Mouse (Mus musculus): ENCODE results near the gene Dmac2.
A peak's percentile ranks its signal among the peaks of the same experiment; 100 is the strongest.
"Not testable (repeated sequence)": the region's sequence is repeated elsewhere in the genome, so short reads cannot be mapped to it uniquely, and the experiment has no call there.

Gene Dmac2

DNA sequence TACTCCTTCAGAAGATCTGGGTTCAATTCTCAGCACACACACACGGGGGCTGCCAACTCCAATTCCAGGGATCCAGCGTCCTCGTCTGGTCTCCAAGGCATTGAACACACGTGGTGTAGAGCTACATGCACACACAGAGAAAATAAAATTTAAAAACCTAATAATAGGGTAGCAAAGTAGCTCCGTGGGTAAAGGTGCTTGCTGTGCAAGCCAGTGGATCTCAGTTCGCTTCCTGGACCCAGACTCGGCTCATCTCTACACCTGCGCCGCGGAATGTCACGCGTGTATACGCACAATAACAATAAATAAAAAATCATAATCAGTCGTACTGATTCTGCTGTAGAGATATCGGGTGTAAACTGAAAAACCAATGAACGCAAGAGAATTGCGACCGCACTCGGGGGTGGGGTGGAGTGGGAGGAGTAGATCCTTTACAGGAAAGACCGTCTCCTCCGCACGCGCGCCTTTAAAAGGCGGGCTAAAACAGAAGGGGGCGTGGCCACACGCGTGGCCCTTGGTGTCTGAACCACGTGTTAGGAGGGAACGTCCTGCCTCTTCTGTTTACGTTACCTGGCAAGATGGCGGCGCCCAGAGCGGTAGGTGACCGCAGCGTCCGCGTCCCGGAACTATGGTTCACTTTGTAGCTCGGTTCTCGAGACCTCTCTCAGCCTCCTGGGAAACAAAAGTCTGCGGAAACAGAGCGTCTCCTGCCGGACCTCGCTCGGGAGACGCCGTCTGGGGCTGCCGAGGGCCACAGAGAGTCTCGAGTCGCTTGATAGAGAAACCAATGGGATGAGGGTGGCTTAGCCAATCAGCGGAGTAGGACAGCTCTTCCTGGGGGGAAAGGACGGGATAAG lies at the start of gene Dmac2:
Gene Dmac2 (plus strand): TSS at position 550 of the 857 bp plus-strand sequence.
- peak; percentile 95 for DNase-seq (ENCODE audit: low spot score)

DNA sequence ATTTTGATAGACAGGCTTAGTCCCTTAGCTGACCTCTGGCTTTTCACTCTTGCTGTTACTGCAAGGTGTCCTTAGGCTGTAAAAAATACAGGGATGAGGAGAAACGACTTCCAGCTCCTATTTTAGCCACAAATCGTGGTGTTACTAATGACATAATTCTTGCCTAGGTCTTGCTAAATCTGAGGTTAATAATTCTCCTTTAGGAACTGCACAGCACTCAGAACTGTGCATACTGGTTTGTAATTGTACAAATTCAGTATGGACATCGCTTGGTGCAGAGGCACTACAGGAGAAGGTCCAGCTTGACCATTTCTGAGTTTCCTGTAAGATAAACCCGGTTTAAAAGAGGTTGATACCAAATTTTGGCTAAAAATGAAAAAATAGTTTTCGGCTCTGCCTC lies 45.4 kb upstream of the Dmac2 start:
- DNase-seq (ENCODE audit: low spot score), result not testable (repeated sequence)

DNA sequence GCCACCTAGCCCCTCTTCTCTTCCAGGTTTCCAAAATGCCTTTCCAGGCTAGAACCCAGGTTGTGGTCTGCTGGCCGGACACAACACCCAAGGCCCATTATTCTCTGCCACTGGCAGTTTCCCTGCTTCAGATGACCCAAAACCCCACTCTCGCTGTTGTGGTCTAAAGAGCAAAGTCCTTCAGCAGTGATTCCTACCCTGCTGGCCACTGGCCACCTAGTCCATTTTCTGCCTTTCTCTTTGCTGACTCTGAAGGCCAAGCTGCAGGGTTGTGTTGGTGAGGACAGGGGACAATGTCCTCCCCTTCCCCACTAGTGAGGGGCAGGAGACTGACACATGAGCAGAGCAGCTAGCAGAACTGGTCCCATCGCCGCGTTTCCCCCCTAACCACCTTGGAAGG lies 44.1 kb upstream of the Dmac2 start:
- no peak for DNase-seq (ENCODE audit: low spot score)

GRCm38 (mm10) chr7:25575870-25576269 lies 43.3 kb upstream of the Dmac2 start:
- DNase-seq (ENCODE audit: low spot score), result peak; percentile 51

- DNase-seq (ENCODE audit: low spot score), result not testable (repeated sequence)
These were observed 42.9 kb upstream of the Dmac2 start for GRCm38 (mm10) chr7:25576308-25576707.

DNA sequence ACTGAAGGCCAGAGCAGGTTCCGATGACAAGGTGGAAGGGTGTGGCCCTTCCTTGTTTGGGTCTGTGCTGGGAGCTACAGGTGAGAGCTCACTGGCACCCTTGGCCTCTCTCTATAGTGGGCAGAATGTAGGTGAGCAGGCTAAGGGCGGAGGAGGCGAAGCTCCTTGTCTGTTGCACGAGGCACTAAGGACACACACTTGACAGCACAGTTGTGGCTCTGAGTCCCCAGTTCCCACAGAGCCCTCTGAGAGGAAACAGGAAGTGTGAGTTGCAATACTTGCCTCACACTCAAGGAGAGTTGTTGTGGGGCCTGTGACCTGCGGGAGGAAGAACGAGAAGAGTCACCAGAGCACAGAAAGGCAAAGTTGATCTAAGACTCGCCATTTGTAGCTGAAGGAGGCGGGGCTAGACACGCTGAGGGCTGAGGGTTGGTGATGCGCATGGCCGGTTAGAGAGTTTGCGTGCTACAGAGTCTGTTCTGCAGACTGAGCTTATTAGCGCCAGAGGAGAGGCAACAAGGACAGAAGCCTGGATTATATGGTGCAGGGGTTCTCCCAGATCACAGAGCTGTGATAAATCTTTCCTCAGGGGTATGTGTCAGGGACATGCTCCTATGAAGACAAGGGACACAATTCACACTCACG lies 42.3 kb upstream of the Dmac2 start:
- DNase-seq (ENCODE audit: low spot score), result not testable (repeated sequence)

- no peak for DNase-seq (ENCODE audit: low spot score)
These were observed 39.8 kb upstream of the Dmac2 start for GRCm38 (mm10) chr7:25579441-25579840.

GRCm38 (mm10) chr7:25582301-25582810 lies 36.9 kb upstream of the Dmac2 start:
- no peak for DNase-seq (ENCODE audit: low spot score)

GRCm38 (mm10) chr7:25584651-25585050 lies 34.6 kb upstream of the Dmac2 start:
- DNase-seq (ENCODE audit: low spot score), result no peak

GRCm38 (mm10) chr7:25585351-25586204 lies 33.6 kb upstream of the Dmac2 start:
- no peak for DNase-seq (ENCODE audit: low spot score)

GRCm38 (mm10) chr7:25591226-25591625 lies 28.0 kb upstream of the Dmac2 start:
- no peak for DNase-seq (ENCODE audit: low spot score)

GRCm38 (mm10) chr7:25593859-25594258 lies 25.4 kb upstream of the Dmac2 start:
- DNase-seq (ENCODE audit: low spot score), result no peak

- DNase-seq (ENCODE audit: low spot score), result peak; percentile 79
These were observed 19.6 kb upstream of the Dmac2 start for GRCm38 (mm10) chr7:25599663-25600062.

DNA sequence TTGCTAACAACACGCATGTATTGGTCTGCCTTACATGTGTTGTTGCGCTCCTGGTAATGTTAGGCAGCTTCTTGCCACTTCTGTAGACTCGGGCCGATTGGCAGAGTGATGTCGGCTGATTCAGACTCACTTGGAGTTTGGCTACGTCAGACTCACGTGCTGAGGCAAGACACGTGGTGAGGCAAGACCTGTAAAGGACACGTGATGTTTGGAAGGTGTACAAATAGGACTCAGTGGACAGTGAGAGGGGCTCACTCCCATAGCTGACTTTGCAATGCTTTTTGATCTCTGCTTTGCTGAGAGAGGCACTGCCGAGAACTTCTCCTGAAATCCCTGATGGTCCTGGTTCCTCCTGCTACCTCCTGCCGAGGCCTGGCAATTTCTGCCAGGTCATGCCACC lies 18.5 kb upstream of the Dmac2 start:
- DNase-seq (ENCODE audit: low spot score), result no peak

DNA sequence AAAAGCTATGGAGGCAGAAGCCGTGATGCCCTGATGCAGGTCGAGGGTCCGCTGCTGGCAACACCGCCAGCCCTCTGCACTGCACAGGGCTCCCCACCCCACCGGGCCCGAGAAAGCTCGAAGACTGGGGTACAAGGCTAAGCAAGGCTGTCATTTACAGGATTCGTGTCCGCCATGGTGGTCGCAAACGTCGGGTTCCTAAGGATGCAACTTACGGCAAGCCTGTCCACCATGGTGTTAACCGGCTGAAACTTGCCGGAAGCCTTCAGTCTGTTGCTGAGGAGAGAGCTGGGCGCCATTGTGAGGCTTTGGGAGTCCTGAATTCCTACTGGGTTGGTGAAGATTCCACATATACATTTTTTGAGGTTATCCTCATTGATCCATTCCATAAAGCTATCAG lies 17.9 kb upstream of the Dmac2 start:
- DNase-seq (ENCODE audit: low spot score), result no peak

- DNase-seq (ENCODE audit: low spot score), result no peak
These were observed 12.6 kb upstream of the Dmac2 start for GRCm38 (mm10) chr7:25606625-25607063.

DNA sequence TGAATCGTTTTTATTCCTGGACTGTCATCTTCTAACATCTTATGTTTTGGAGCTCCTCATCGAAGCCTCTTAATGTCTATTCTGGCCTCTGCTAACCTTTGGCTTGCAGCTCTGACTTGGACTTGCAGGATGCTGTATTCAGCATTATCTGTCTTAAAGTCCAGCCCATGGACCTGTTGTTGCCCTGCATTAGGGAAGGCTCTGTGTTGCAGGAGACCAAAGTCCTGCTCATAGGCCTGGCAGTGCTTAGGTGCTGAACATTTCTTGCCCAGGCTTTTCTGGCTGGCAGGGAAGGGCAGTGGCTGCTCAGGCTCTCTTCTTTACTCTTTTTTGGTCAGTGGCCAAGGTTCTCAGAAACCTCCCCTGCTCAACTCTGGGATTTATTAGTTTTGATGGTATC lies 12.0 kb upstream of the Dmac2 start:
- DNase-seq (ENCODE audit: low spot score), result no peak

GRCm38 (mm10) chr7:25610056-25610455 lies 9.2 kb upstream of the Dmac2 start:
- no peak for DNase-seq (ENCODE audit: low spot score)

DNA sequence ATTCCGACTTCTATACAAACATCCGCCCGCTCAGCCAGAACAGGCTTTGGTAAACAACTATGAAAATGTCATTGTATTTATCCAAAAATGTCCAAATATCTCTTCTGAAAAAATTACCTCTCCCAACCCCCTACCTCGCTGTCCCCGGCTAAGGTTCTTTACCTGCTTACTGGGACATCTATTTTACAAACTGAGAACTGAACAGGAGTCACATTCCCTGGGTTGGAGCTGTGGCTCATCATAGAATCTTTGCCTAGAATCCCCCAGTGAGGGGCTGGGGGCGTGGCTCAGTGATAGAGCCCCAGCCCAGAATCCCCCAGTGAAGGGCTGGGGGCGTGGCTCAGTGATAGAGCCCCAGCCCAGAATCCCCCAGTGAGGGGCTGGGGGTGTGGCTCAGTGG lies 7.7 kb upstream of the Dmac2 start:
- no peak for DNase-seq (ENCODE audit: low spot score)

DNA sequence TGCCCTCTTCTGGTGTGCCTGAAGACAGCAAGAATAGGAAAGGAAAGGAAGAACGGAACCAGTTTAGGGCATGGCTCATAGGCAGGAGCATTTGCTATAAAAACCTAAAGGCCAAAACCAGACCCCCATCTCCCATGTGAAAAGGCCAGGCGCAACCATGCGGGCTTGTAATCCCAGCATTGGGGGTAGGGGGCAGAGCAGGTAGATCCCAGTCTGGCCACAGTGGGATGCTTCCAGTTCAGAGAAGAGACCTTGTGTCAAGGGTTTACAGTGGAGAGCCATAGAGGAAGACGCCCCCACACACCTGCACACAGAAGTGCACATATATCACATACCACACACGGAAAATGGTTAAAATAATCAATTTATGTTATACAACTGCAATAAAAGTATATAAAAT lies 5.1 kb upstream of the Dmac2 start:
- no peak for DNase-seq (ENCODE audit: low spot score)

GRCm38 (mm10) chr7:25614831-25615705 lies 4.1 kb upstream of the Dmac2 start:
- DNase-seq (ENCODE audit: low spot score), result no peak
